In genomic region chr12:80375721-80376120, GRCm38 (mm10) we compare ENCODE assay signal across 24 mouse cellular contexts.
DNase-seq lines count a peak whose midpoint lies in the region; ATAC-seq and TF ChIP-seq lines count a peak whose summit lies in the region.
"Had no signal": no experiment of that assay in that cellular context is flagged by ENCODE, and none has a peak within 500 bp of the region (broad histone marks: within the 10 kb centered on the region; RNA-seq: fewer than 3 reads in every experiment).

No protein-coding gene starts in this region.

- H3K4me1 ChIP-seq in embryonic fibroblast, embryonic 13.5 days (ENCODE audit: control insufficient read depth, insufficient read depth, low read length) = peaks cover 17% of the 10 kb centered on the region; the same call in 1 of the 2 replicates
- 0 out of 2 replicates have a peak, but pooled peaks cover 5% of the 10 kb centered on the region for H3K4me1 ChIP-seq in kidney, embryonic 15.5 days

- no peak overlapping the region for H3ac ChIP-seq in C2C12 (ENCODE audit: control insufficient read depth, insufficient read length, low read depth)

- no peak overlapping the region for H3K9ac ChIP-seq in kidney, embryonic 15.5 days
- H3K9ac ChIP-seq: embryonic facial prominence, embryonic 12.5 days; forebrain, embryonic 13.5 days; forebrain, embryonic 15.5 days; forebrain, postnatal 0 days had no signal

- H3K4me3 ChIP-seq in C2C12 (ENCODE audit: insufficient read depth, poor library complexity, severe bottlenecking) = no peak overlapping the region
- no peak overlapping the region for H3K4me3 ChIP-seq in embryonic fibroblast, embryonic 13.5 days (ENCODE audit: insufficient read depth, low read length)
- H3K4me3 ChIP-seq in kidney, embryonic 15.5 days (replicated peaks) = no peak overlapping the region
- H3K4me3 ChIP-seq: embryonic facial prominence, embryonic 10.5 days; embryonic facial prominence, embryonic 12.5 days; erythroblast, embryonic 14.5 days; forebrain, embryonic 13.5 days; forebrain, embryonic 15.5 days had no signal

- TF ChIP-seq POLR2A in embryonic fibroblast, embryonic 13.5 days (IDR thresholded peaks at IDR 0.05; ENCODE audit: low read depth, low read length) = no peak

- H3K79me2 ChIP-seq in C2C12 (ENCODE audit: control insufficient read depth, insufficient read depth) = no peaks in the 10 kb centered on the region

- TF ChIP-seq CTCF in C2C12 (IDR thresholded peaks at IDR 0.05; ENCODE audit: control insufficient read depth, insufficient read depth, insufficient read length) = no peak
- TF ChIP-seq CTCF in embryonic fibroblast, embryonic 13.5 days (IDR thresholded peaks at IDR 0.05; ENCODE audit: borderline replicate concordance, insufficient read depth, low read length) = no peak

- no peaks in the 10 kb centered on the region for H3K9me3 ChIP-seq in kidney, embryonic 15.5 days (replicated peaks)
- H3K9me3 ChIP-seq: embryonic facial prominence, embryonic 10.5 days; embryonic facial prominence, embryonic 12.5 days; forebrain, embryonic 13.5 days; forebrain, embryonic 15.5 days; G1E had no signal

- DNase-seq in gonadal fat pad, adult 2 months (ENCODE audit: low read depth) = peak; percentile 73
- DNase-seq: adrenal gland, adult 8-10 months; adrenal gland, postnatal 14 days; adrenal gland, postnatal 36 days; cerebellum, adult 11-12 months; cerebellum, adult 2 months; cerebellum, adult 9-10 months; cerebellum, postnatal 10 days; cerebellum, postnatal 25 days; forebrain, postnatal 0 days had no signal

- H3K36me3 ChIP-seq in C2C12 (ENCODE audit: control insufficient read depth, insufficient read depth) = peaks cover 27% of the 10 kb centered on the region
- peaks cover 61% of the 10 kb centered on the region for H3K36me3 ChIP-seq in kidney, embryonic 15.5 days

- WGBS in kidney, embryonic 15.5 days = 88% methylated on average over 4 of the region's 4 CpGs

- no peak overlapping the region for H3K4me2 ChIP-seq in kidney, embryonic 15.5 days
- H3K4me2 ChIP-seq: embryonic facial prominence, embryonic 12.5 days; forebrain, embryonic 13.5 days; forebrain, embryonic 15.5 days had no signal

- H3K27me3 ChIP-seq in C2C12 (ENCODE audit: control insufficient read depth, insufficient read depth, insufficient read length) = no peaks in the 10 kb centered on the region
- H3K27me3 ChIP-seq in kidney, embryonic 15.5 days = no peaks in the 10 kb centered on the region
- H3K27me3 ChIP-seq: CH12.LX; embryonic facial prominence, embryonic 12.5 days; forebrain, embryonic 13.5 days; forebrain, embryonic 15.5 days; Patski had no signal

- no peak for ATAC-seq in monocyte, adult 5-6 weeks (replicated peaks; ENCODE audit: insufficient number of reproducible peaks, low FRiP score, low TSS enrichment, poor library complexity, severe bottlenecking)
- no peak for ATAC-seq in kidney, embryonic 15.5 days (replicated peaks; ENCODE audit: low FRiP score)
- ATAC-seq: activated CD4-positive, CD25-positive, alpha-beta regulatory T cell, adult 4 months; CD4-positive, CD25-positive, alpha-beta regulatory T cell, adult 4 months; forebrain, embryonic 13.5 days; forebrain, embryonic 15.5 days; forebrain, postnatal 0 days; Patski had no signal

- H3K79me3 ChIP-seq in C2C12 (ENCODE audit: low read depth) = no peaks in the 10 kb centered on the region

- peak overlapping the region; percentile 53; the same call in 1 of the 2 replicates for H3K27ac ChIP-seq in embryonic fibroblast, embryonic 13.5 days (ENCODE audit: insufficient read depth, low read length)
- no peak overlapping the region for H3K27ac ChIP-seq in kidney, embryonic 15.5 days
- H3K27ac ChIP-seq: embryonic facial prominence, embryonic 10.5 days; embryonic facial prominence, embryonic 12.5 days; forebrain, embryonic 13.5 days; forebrain, embryonic 15.5 days had no signal

TF ChIP-seq in C2C12, 6 proteins besides CTCF, POLR2A, EP300 and RAD21:
- TF ChIP-seq CEBPB (IDR thresholded peaks at IDR 0.05; ENCODE audit: low read depth) (peak; percentile 7), MAX (IDR thresholded peaks at IDR 0.05) (no peak)
